Mouse (Mus musculus) megakaryocyte, embryonic 14.5 days (primary cell): Measurements from ENCODE around the gene Olfr316.

Experiments used
- FLI1 ChIP-seq: IDR thresholded peaks from 2 replicates; pipeline ENCODE4 v1.6.1; 2012; ENCODE audit warnings: low read length, inconsistent platforms, mixed read lengths
- GATA1 ChIP-seq: IDR thresholded peaks from 3 replicates; pipeline ENCODE4 v1.6.1; 2012; ENCODE audit warnings: mixed read lengths, low read length, inconsistent platforms, borderline replicate concordance

GRCm38 (mm10) chr11:58789532-58789931 lies 37.0 kb downstream of the Olfr316 start:
- no peak for TF ChIP-seq GATA1
- TF ChIP-seq FLI1: no peak
